Mouse (Mus musculus) liver, adult 2 months (tissue): ENCODE measurements around the gene Gdpd4. TPM values are rescaled to one million over a fixed set of nuclear protein-coding genes. Genes with fewer than 3 reads are reported as not detected.
A peak's percentile ranks its signal among the peaks of the same experiment; 100 is the strongest.

Experiments used
- DNase-seq: peaks from one replicate; pipeline ENCODE4 v3.0.0-alpha.2; 2011; ENCODE audit warnings: low read depth, low spot score; ENCODE audit errors: extremely low read depth
- H3K27ac ChIP-seq: fragments of 200-500 bp; replicated peaks from 2 replicates; pipeline ENCODE4 v1.5.1; 2012; ENCODE audit warnings: low read depth, mild to moderate bottlenecking, control low read depth, inconsistent platforms, low read length; ENCODE audit not compliant: insufficient read depth
- H3K27me3 ChIP-seq: fragments of 200-500 bp; 2 replicates; pipeline ENCODE4 v1.6.1; 2012; ENCODE audit warnings: mild to moderate bottlenecking, moderate library complexity, low read length, inconsistent platforms; ENCODE audit not compliant: control insufficient read depth, insufficient read depth
- H3K36me3 ChIP-seq: fragments of 200-500 bp; 2 replicates; pipeline ENCODE4 v1.6.1; 2012; ENCODE audit warnings: low read length, inconsistent platforms; ENCODE audit not compliant: control insufficient read depth, insufficient read depth
- H3K4me1 ChIP-seq: fragments of 200-500 bp; 2 replicates; pipeline ENCODE4 v1.6.1; 2011; ENCODE audit warnings: low read length; ENCODE audit not compliant: control insufficient read depth, insufficient read depth
- H3K4me3 ChIP-seq: fragments of 200-500 bp; 2 replicates; pipeline ENCODE4 v1.5.1; 2011; ENCODE audit warnings: low read depth, mild to moderate bottlenecking, control low read depth, low read length, moderate library complexity; ENCODE audit not compliant: insufficient read depth
- H3K79me2 ChIP-seq: fragments of 200-500 bp; 2 replicates; pipeline ENCODE4 v1.6.1; 2012; ENCODE audit warnings: inconsistent platforms, mild to moderate bottlenecking, low read length, moderate library complexity; ENCODE audit not compliant: control insufficient read depth, insufficient read depth
- H3K9ac ChIP-seq: fragments of 200-500 bp; 2 replicates; pipeline ENCODE4 v1.6.1; 2012; ENCODE audit warnings: low read depth, mild to moderate bottlenecking, control low read depth, inconsistent platforms, low read length
- CTCF ChIP-seq: fragments of 200-500 bp; IDR thresholded peaks from 2 replicates; pipeline ENCODE4 v1.5.1; 2011; ENCODE audit warnings: low read depth, low read length, control low read depth
- POLR2A ChIP-seq: fragments of 200-500 bp; IDR thresholded peaks from 2 replicates; pipeline ENCODE4 v1.6.1; 2011; ENCODE audit warnings: low read length, control low read depth; ENCODE audit not compliant: insufficient read depth; ENCODE audit errors: extremely low read depth
- WGBS: fragments of 180-500 bp; shearing (Covaris S2); methylation state at CpG from one replicate; pipeline ENCODE4 v1.1.7; 2018; 5-methylcytosine and 5-hydroxymethylcytosine counted together
- polyA plus RNA-seq: library from polyadenylated mRNA; depleted of rRNA; stranded (reverse); fragments of >200 nt; gene quantifications from 2 replicates; pipeline ENCODE4 v1.2.3, GENCODE M21; 2012
- total RNA-seq: library from RNA; depleted of rRNA; stranded (reverse); fragments of >200 nt; gene quantifications from 2 replicates; pipeline ENCODE4 v1.2.3, GENCODE M21; 2014

Gdpd4 gene
- total and polyA plus RNA-seq, 2 experiments, result not detected

DNA sequence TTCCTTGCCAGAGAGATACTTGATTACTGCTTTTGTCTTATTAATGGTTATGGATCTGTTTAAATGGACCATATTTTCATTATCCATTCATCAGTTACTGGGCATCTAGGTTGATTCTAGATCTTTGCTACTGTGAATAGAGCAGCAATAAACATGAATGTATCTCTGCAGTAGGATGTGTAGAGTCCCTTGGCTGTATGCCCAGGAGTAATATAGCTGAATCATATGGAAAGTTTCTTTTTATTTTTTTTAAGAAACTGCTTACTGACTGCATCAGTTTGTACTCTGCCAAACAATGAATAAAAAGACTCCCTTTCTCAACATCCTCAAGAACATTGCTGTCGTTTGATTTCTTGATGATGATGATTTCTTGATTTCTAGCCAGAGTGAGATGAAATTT lies 6.1 kb downstream of the Gdpd4 start:
- Histone ChIP-seq H3K27ac (no peak overlapping the region), H3K36me3 (no peaks in the 10 kb centered on the region), H3K4me3 (no peak overlapping the region), H3K79me2 (no peaks in the 10 kb centered on the region), H3K4me1 (no peaks in the 10 kb centered on the region), H3K9ac (no peak overlapping the region), H3K27me3 (no peaks in the 10 kb centered on the region)
- DNase-seq, result no peak
- WGBS, result 63% methylated on average over 1 of the region's 1 CpGs
- TF ChIP-seq POLR2A, result no peak
- no peak for TF ChIP-seq CTCF

DNA sequence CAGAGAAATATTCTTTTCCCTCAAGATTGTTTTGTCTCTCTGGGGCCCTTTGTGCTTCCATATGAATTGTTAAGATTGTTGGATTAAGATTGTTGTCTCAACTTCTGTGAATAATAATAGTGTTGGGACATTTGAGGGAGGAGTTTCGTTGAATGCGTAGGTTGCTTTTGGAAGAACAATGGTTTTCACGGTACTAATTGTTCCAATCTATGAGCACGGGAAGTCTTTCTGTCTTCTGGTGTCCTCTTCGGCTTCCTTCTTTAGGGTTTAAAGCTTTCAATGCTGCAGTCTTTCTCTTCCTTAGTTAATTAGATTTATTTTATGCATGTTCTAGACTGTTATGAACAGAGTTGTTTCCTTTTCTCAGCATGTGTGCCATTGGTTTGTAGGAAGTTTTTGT lies 7.2 kb downstream of the Gdpd4 start:
- H3K27me3 ChIP-seq, result no peaks in the 10 kb centered on the region
- no peaks in the 10 kb centered on the region for H3K36me3 ChIP-seq
- no peaks in the 10 kb centered on the region for H3K4me1 ChIP-seq
- no peak overlapping the region for H3K9ac ChIP-seq
- H3K27ac ChIP-seq, result no peak overlapping the region
- TF ChIP-seq POLR2A (no peak), CTCF (no peak)
- no peaks in the 10 kb centered on the region for H3K79me2 ChIP-seq
- H3K4me3 ChIP-seq, result no peak overlapping the region
- no peak for DNase-seq
- WGBS, result 93% methylated on average over 5 of the region's 5 CpGs

DNA sequence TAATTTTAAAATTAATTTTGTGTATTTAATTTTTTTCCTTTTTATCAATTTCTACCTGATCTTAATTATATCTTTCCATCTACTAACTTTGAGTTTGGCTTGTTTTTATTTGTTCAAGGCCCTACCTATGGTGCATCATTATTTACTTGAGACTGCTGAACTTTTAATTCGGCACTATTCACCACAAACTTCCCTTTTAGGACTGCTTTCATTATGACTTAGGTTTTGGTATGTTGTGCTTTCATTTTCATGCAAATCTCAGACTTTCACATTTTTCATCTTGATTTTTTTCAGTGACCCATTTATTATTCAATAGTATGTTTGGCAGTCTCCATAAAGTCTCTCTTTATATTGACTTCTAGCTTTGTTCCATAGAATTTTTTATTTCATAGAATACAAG lies 24.7 kb downstream of the Gdpd4 start:
- H3K27me3 ChIP-seq, result no peaks in the 10 kb centered on the region
- H3K79me2 ChIP-seq, result no peaks in the 10 kb centered on the region
- no peak overlapping the region for H3K9ac ChIP-seq
- H3K36me3 ChIP-seq, result no peaks in the 10 kb centered on the region
- no peak overlapping the region for H3K27ac ChIP-seq
- no peak for TF ChIP-seq POLR2A
- TF ChIP-seq CTCF, result no peak
- no peak overlapping the region for H3K4me3 ChIP-seq
- WGBS, result 85% methylated on average over 1 of the region's 1 CpGs
- H3K4me1 ChIP-seq, result no peaks in the 10 kb centered on the region
- DNase-seq, result peak; percentile 14

DNA sequence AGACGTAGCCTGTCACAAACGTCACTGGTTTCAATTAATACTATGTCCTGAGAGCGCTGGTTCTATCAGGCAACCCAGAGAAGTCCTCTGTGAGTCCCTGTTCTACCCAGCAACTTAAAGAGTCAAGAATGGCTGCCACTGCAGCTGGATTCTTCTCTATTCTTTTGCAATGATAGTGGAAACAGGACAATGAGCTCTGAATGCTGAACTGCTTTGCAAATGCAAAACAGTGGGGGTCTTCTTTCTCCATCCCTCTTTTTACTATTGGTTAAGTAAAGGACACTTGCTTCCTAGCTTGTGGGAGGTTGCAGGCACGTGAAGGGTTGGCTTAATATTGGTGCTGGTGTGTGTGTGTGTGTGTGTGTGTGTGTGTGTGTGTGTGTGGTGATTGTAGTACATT lies 52.7 kb downstream of the Gdpd4 start:
- Histone ChIP-seq H3K4me1 (no peaks in the 10 kb centered on the region), H3K4me3 (no peak overlapping the region), H3K79me2 (no peaks in the 10 kb centered on the region), H3K9ac (no peak overlapping the region), H3K27me3 (no peaks in the 10 kb centered on the region), H3K36me3 (no peaks in the 10 kb centered on the region), H3K27ac (no peak overlapping the region)
- no peak for TF ChIP-seq POLR2A
- TF ChIP-seq CTCF, result no peak
- WGBS, result 49% methylated on average over 4 of the region's 4 CpGs
- DNase-seq, result no peak

DNA sequence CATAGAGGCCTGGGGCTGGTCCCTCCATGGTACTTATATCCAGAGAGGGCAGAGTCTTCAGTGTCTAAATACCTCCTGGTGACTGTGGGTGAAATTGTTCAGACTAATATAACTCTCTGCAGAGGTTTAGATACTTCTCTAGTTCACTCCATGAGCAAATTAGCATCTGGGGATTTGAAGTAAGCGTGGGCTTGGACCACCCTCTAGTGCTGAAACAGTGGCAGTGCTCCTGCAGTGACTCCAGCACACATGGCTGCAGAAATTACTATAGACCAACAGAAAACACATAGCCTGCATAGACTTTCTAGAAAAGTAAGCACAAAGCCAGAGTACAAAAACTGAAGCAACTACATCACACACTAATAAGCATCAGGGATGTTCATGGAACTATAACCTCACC lies 57.7 kb downstream of the Gdpd4 start:
- WGBS, result 59% methylated on average over 1 of the region's 1 CpGs
- no peak overlapping the region for H3K9ac ChIP-seq
- no peaks in the 10 kb centered on the region for H3K27me3 ChIP-seq
- H3K4me1 ChIP-seq, result no peaks in the 10 kb centered on the region
- no peaks in the 10 kb centered on the region for H3K36me3 ChIP-seq
- H3K27ac ChIP-seq, result no peak overlapping the region
- TF ChIP-seq POLR2A (no peak), CTCF (peak; percentile 89)
- H3K4me3 ChIP-seq, result no peak overlapping the region
- no peaks in the 10 kb centered on the region for H3K79me2 ChIP-seq
- DNase-seq, result peak; percentile 16

GRCm38 (mm10) chr7:97984108-97984834 lies 64.5 kb downstream of the Gdpd4 start:
- no peak overlapping the region for H3K27ac ChIP-seq
- no peak overlapping the region for H3K9ac ChIP-seq
- no peaks in the 10 kb centered on the region for H3K36me3 ChIP-seq
- WGBS, result 58% methylated on average over 13 of the region's 13 CpGs
- peak; percentile 2 for DNase-seq
- H3K4me1 ChIP-seq, result no peaks in the 10 kb centered on the region
- TF ChIP-seq CTCF, result peak; percentile 68
- no peak for TF ChIP-seq POLR2A
- no peak overlapping the region for H3K4me3 ChIP-seq
- no peaks in the 10 kb centered on the region for H3K27me3 ChIP-seq
- H3K79me2 ChIP-seq, result no peaks in the 10 kb centered on the region
